Mouse (Mus musculus): ENCODE results near the gene Fuz. TPM values are rescaled to one million over a fixed set of nuclear protein-coding genes. Genes with fewer than 3 reads are reported as not detected.

Fuz gene
- polyA plus RNA-seq, 1 experiment from 2014 or later, result 19.7 TPM

DNA sequence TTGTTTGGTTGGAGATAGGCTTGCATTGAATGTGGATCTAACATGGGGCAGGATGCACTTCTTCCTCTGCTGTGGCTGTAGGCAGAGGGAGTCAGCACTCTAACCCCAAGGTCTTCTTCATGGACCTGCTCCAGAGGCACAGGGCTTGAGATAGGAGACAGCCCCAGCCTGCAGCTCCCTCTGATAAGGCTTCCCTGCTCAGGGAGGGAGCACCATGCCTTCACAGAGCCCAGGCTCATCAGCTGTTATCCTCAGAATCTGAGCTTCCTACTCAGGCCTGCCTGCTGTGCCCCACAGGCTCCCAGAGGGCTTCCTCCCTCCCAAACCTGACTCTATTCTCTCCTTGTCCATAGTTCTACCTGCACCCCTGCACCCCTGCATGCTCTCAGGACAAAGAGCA lies 26.7 kb downstream of the Fuz start:
- ATAC-seq (replicated peaks; ENCODE audit: low FRiP score, low TSS enrichment, low read depth), result no peak
- H3K36me3 ChIP-seq (ENCODE audit: control insufficient read depth, insufficient read depth, low read length), result peaks cover 45% of the 10 kb centered on the region
- H3K9ac ChIP-seq (ENCODE audit: low read length), result no peak overlapping the region

DNA sequence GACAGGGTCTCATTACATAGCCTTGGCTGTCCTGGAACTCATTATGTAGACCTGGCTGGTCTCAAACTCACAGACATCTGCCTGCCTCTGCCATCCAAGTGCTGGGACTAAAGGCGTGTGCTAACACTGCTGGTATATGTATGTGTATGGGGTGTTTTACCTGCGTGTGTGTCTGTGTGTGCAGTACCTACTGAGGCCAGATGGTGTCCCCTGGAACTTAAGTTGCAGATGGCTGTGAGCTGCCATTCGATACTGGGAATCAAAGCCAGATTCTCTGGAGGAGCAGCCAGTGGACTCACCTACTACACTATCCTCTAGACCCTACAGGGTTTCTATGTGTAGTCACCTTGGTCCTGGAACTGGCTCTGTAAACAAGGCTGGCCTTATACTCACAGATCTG lies 29.6 kb downstream of the Fuz start:
- Histone ChIP-seq H3K27me3 (replicated peaks; ENCODE audit: control insufficient read depth, insufficient read depth, low read length) (no peaks in the 10 kb centered on the region), H3K36me3 (ENCODE audit: control insufficient read depth, insufficient read depth, low read length) (peaks cover 40% of the 10 kb centered on the region), H3K4me1 (replicated peaks; ENCODE audit: control insufficient read depth, insufficient read depth, low read length) (peaks cover 15% of the 10 kb centered on the region), H3K9ac (ENCODE audit: low read length) (no peak overlapping the region), H3K4me2 (ENCODE audit: low read length) (no peak overlapping the region), H3K27ac (ENCODE audit: low read depth) (no peak overlapping the region), H3K4me3 (ENCODE audit: low read depth, low read length) (no peak overlapping the region; the same call in 1 of the 2 replicates), H3K9me3 (ENCODE audit: control insufficient read depth, low read length) (no peaks in the 10 kb centered on the region)
- WGBS, result 80% methylated on average over 3 of the region's 3 CpGs
- ATAC-seq (replicated peaks; ENCODE audit: low FRiP score, low TSS enrichment, low read depth) (no peak), DNase-seq (ENCODE audit: low spot score) (no peak)

More for the DNA sequence above, 26.7 kb downstream of the Fuz start:
- no peak overlapping the region for H3K27ac ChIP-seq (ENCODE audit: low read depth)
- H3K9me3 ChIP-seq (ENCODE audit: control insufficient read depth, low read length), result no peaks in the 10 kb centered on the region
- no peak overlapping the region for H3K4me3 ChIP-seq (ENCODE audit: low read depth, low read length)
- no peaks in the 10 kb centered on the region for H3K27me3 ChIP-seq (replicated peaks; ENCODE audit: control insufficient read depth, insufficient read depth, low read length)
- H3K4me2 ChIP-seq (ENCODE audit: low read length), result no peak overlapping the region
- peaks cover 4% of the 10 kb centered on the region; the same call in 1 of the 2 replicates for H3K4me1 ChIP-seq (replicated peaks; ENCODE audit: control insufficient read depth, insufficient read depth, low read length)
- DNase-seq (ENCODE audit: low spot score), result no peak

DNA sequence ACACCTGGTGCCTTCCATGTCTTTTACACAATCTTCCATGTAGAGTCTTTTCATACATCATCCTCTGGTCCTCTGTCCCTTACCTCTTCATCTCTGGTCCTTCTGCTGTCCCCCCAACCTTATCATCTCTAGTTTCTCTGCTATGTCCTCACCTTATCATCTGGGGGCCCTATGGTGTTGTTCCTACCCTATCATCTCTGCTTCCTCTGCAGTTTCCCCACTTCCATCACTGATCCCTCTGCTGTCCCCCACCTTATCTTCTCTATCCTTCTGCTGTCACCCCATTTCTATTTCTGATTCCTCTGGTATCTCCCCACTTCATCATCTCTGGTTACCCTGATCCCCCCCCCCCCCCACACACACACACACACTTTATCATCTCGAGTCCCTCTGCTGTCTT lies 32.7 kb downstream of the Fuz start:
- Histone ChIP-seq H3K4me2 (ENCODE audit: low read length) (peak overlapping the region; percentile 71), H3K36me3 (ENCODE audit: control insufficient read depth, insufficient read depth, low read length) (peaks cover 21% of the 10 kb centered on the region), H3K27ac (ENCODE audit: low read depth) (no peak overlapping the region), H3K4me1 (replicated peaks; ENCODE audit: control insufficient read depth, insufficient read depth, low read length) (peaks cover 15% of the 10 kb centered on the region), H3K27me3 (replicated peaks; ENCODE audit: control insufficient read depth, insufficient read depth, low read length) (no peaks in the 10 kb centered on the region), H3K9me3 (ENCODE audit: control insufficient read depth, low read length) (no peaks in the 10 kb centered on the region), H3K4me3 (ENCODE audit: low read depth, low read length) (peak overlapping the region; percentile 98), H3K9ac (ENCODE audit: low read length) (peak overlapping the region; percentile 88)
- DNase-seq (ENCODE audit: low spot score) (no peak), ATAC-seq (replicated peaks; ENCODE audit: low FRiP score, low TSS enrichment, low read depth) (no peak)
- 0% methylated on average over 1 of the region's 1 CpGs for WGBS

DNA sequence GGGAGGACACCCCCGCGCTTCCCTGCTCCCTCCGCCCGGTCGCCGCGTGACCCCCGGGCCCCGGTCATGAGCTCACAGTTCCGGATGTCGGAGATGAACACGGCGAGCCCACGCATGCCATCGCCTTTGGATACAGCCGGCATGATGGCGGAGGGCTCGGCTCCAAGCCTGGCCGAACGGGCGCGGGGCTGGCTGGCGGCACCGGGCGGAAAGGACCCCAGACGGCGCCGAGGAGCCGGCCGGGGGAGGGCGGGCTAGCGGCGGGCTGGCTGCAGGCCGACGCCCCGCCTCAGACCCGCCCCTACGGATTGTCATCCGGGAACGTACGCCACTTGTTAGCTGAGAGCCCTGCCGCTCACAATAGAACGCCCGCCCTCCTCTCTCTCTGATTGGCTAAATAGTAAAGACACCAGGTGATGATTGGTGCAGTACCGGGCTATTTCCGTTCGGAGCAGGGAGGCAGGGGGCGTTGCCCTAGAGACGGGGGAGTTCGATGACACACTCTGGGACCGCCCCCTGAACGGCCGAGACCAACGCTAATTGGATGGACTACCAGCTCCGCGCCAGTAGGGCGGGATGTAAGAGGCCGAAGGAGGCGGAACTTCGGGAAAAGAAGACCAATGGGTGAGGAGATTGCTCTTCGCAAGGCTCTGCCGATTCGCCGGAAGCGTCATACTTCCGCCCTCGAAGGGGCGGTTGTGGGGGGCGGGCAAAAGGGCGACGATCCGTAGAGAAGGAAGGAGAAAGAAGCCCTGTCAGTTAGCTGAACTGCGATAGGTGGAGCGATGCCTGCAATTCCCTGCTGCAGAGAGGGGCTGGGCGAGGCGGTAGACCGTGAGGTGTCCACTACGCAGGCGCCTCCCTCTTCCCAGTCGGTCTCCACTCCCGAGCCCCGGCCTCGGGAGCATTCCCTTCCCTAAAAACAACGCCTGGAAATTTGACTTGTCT lies 33.6 kb downstream of the Fuz start, which contains the start of gene Ap2a1:
Gene Ap2a1, minus strand, starts transcription at position 293 of the 948 bp plus-strand sequence.
- H3K4me3 ChIP-seq (ENCODE audit: low read depth, low read length), result peak within 1 kb of the TSS; percentile 98
- H3K9ac ChIP-seq (ENCODE audit: low read length), result peak within 1 kb of the TSS; percentile 88
- peaks cover 15% of the 10 kb centered on the region for H3K4me1 ChIP-seq (replicated peaks; ENCODE audit: control insufficient read depth, insufficient read depth, low read length)
- H3K36me3 ChIP-seq (ENCODE audit: control insufficient read depth, insufficient read depth, low read length), result peaks cover 14% of the 10 kb centered on the region
- DNase-seq (ENCODE audit: low spot score) (peak; percentile 95), ATAC-seq (replicated peaks; ENCODE audit: low FRiP score, low TSS enrichment, low read depth) (peak; percentile 99)
- H3K27ac ChIP-seq (ENCODE audit: low read depth), result peak within 1 kb of the TSS; percentile 89
- no peaks in the 10 kb centered on the region for H3K27me3 ChIP-seq (replicated peaks; ENCODE audit: control insufficient read depth, insufficient read depth, low read length)
- H3K9me3 ChIP-seq (ENCODE audit: control insufficient read depth, low read length), result no peaks in the 10 kb centered on the region
- H3K4me2 ChIP-seq (ENCODE audit: low read length), result peak within 1 kb of the TSS; percentile 71
- under 1% methylated on average over 82 of the region's 84 CpGs for WGBS

DNA sequence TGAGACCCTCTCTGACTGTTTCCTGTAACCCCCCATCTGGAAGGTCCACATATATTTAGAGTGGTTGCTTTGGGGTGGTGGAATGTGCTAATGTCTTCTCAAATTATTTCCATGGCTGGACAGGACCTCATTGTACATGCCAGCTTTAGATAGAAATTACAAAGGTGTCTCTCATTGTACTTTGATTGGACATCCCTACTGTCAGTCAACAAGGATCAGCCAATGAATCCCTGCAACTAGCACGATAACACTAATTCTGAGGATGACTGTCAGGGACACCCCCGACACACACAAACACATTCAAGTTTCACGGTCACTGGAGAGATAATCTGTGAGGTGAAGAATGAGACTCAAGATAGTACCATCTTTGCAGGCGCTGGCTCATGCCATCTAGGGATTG lies 42.8 kb downstream of the Fuz start:
- H3K9ac ChIP-seq (ENCODE audit: low read length), result no peak overlapping the region
- H3K4me1 ChIP-seq (replicated peaks; ENCODE audit: control insufficient read depth, insufficient read depth, low read length), result no peaks in the 10 kb centered on the region
- 94% methylated on average over 4 of the region's 4 CpGs for WGBS
- H3K4me2 ChIP-seq (ENCODE audit: low read length), result no peak overlapping the region
- DNase-seq (ENCODE audit: low spot score) (no peak), ATAC-seq (replicated peaks; ENCODE audit: low FRiP score, low TSS enrichment, low read depth) (no peak)
- H3K27me3 ChIP-seq (replicated peaks; ENCODE audit: control insufficient read depth, insufficient read depth, low read length), result no peaks in the 10 kb centered on the region
- no peak overlapping the region for H3K27ac ChIP-seq (ENCODE audit: low read depth)
- no peak overlapping the region for H3K4me3 ChIP-seq (ENCODE audit: low read depth, low read length)
- H3K9me3 ChIP-seq (ENCODE audit: control insufficient read depth, low read length), result peaks cover 5% of the 10 kb centered on the region; the same call in 1 of the 2 replicates
- H3K36me3 ChIP-seq (ENCODE audit: control insufficient read depth, insufficient read depth, low read length), result no peaks in the 10 kb centered on the region

DNA sequence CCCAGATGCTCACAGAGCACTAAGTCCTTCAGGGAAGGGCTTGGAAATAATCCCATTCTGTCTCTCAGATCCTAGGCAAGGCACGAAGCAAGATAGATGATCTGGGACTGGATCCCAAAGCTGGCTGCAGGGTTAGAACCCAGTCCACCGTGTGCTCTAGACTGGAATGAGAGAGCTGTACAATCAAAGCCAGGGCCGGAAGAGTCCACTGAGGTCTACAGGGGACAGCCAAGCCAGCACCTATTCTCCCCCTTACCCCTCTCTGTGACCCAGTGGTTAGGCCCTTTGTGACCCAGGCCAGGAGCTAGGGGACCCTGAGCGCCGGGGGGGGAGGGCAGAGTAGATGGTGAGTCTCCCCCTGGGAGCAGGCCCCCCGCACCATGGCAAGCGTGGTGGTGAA lies 47.0 kb downstream of the Fuz start, which contains the start of gene Tsks:
Gene Tsks, plus strand, starts transcription at position 301 of the 400 bp plus-strand sequence.
- Histone ChIP-seq H3K4me3 (ENCODE audit: low read depth, low read length) (no peak within 1 kb of the TSS), H3K36me3 (ENCODE audit: control insufficient read depth, insufficient read depth, low read length) (no peaks in the 10 kb centered on the region), H3K27ac (ENCODE audit: low read depth) (no peak within 1 kb of the TSS), H3K9me3 (ENCODE audit: control insufficient read depth, low read length) (no peaks in the 10 kb centered on the region), H3K9ac (ENCODE audit: low read length) (no peak within 1 kb of the TSS), H3K27me3 (replicated peaks; ENCODE audit: control insufficient read depth, insufficient read depth, low read length) (no peaks in the 10 kb centered on the region), H3K4me2 (ENCODE audit: low read length) (no peak within 1 kb of the TSS), H3K4me1 (replicated peaks; ENCODE audit: control insufficient read depth, insufficient read depth, low read length) (no peaks in the 10 kb centered on the region)
- 80% methylated on average over 7 of the region's 7 CpGs for WGBS
- ATAC-seq (replicated peaks; ENCODE audit: low FRiP score, low TSS enrichment, low read depth) (no peak), DNase-seq (ENCODE audit: low spot score) (no peak)

DNA sequence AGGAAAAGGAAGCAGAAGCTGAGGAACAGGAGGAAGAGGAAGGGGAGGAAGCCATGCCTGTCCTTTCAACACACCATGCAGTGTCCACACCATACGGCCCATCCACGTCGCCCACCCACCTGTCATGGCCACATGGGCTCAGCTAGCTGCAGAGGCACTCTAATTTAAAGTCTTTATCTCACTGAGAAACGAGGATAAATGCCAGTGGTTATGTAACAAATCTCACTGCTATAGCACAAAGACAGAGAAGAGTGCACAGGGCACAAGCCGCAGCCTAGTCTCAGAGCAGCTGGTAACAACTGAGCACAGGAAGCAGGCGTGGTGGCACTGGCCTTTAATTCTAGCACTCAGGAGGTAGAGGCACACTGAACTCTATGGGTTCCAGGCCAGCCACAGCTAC lies 54.0 kb downstream of the Fuz start:
- WGBS, result 74% methylated on average over 6 of the region's 6 CpGs
- H3K4me1 ChIP-seq (replicated peaks; ENCODE audit: control insufficient read depth, insufficient read depth, low read length), result peaks cover 3% of the 10 kb centered on the region
- H3K9ac ChIP-seq (ENCODE audit: low read length), result no peak overlapping the region
- no peak for ATAC-seq (replicated peaks; ENCODE audit: low FRiP score, low TSS enrichment, low read depth)
- H3K9me3 ChIP-seq (ENCODE audit: control insufficient read depth, low read length), result no peaks in the 10 kb centered on the region
- H3K36me3 ChIP-seq (ENCODE audit: control insufficient read depth, insufficient read depth, low read length), result no peaks in the 10 kb centered on the region
- H3K27ac ChIP-seq (ENCODE audit: low read depth), result no peak overlapping the region
- no peak overlapping the region for H3K4me3 ChIP-seq (ENCODE audit: low read depth, low read length)
- no peak overlapping the region for H3K4me2 ChIP-seq (ENCODE audit: low read length)
- H3K27me3 ChIP-seq (replicated peaks; ENCODE audit: control insufficient read depth, insufficient read depth, low read length), result peaks cover 21% of the 10 kb centered on the region
- no peak for DNase-seq (ENCODE audit: low spot score)

DNA sequence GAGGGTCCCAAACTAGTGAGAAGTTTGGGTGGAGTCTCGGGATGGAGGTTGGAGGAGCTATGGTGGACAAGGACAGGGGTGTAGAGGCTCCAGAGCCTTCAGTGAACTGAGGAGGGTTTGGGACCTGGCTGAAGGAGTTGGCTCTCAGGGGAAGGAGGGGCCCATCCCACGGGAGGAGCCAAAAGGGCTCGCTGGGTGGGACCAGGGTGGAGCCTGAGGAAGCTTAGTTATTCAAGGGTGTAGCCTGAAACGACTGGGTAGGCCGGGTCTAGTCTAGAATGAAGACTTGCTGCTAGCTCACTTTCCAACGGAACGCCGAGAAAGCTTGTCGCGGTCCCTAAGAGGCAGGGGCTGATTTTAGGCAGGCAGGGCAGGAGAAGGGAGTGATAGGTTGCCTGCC lies 56.1 kb downstream of the Fuz start:
- Histone ChIP-seq H3K9ac (ENCODE audit: low read length) (peak overlapping the region; percentile 47), H3K27me3 (replicated peaks; ENCODE audit: control insufficient read depth, insufficient read depth, low read length) (peaks cover 21% of the 10 kb centered on the region), H3K4me2 (ENCODE audit: low read length) (peak overlapping the region; percentile 96), H3K9me3 (ENCODE audit: control insufficient read depth, low read length) (no peaks in the 10 kb centered on the region), H3K27ac (ENCODE audit: low read depth) (peak overlapping the region; percentile 64; the same call in 1 of the 2 replicates), H3K36me3 (ENCODE audit: control insufficient read depth, insufficient read depth, low read length) (no peaks in the 10 kb centered on the region), H3K4me1 (replicated peaks; ENCODE audit: control insufficient read depth, insufficient read depth, low read length) (peaks cover 3% of the 10 kb centered on the region), H3K4me3 (ENCODE audit: low read depth, low read length) (peak overlapping the region; percentile 55)
- peak; percentile 76 for DNase-seq (ENCODE audit: low spot score)
- peak; percentile 77 for ATAC-seq (replicated peaks; ENCODE audit: low FRiP score, low TSS enrichment, low read depth)
- 1% methylated on average over 10 of the region's 10 CpGs for WGBS

Data from intestine, embryonic 14.5 days (tissue).